16 mouse cellular contexts compared by ENCODE assay signal in genomic region chr10:89435413-89435812, GRCm38 (mm10). TPM values are rescaled to one million over a fixed set of nuclear protein-coding genes. Genes with fewer than 3 reads are reported as not detected.
DNase-seq lines count a peak whose midpoint lies in the region; ATAC-seq and TF ChIP-seq lines count a peak whose summit lies in the region.
"Had no signal": no experiment of that assay in that cellular context is flagged by ENCODE, and none has a peak within 500 bp of the region (broad histone marks: within the 10 kb centered on the region; RNA-seq: fewer than 3 reads in every experiment).

No protein-coding gene starts in this region.

- no peak overlapping the region for H3K9ac ChIP-seq in neural tube, embryonic 12.5 days
- H3K9ac ChIP-seq in forebrain, postnatal 0 days, result no peak overlapping the region
- no peak overlapping the region for H3K9ac ChIP-seq in hindbrain, postnatal 0 days (replicated peaks; ENCODE audit: low read length)
- no peak overlapping the region for H3K9ac ChIP-seq in neural tube, embryonic 15.5 days (replicated peaks)
- H3K9ac ChIP-seq in liver, embryonic 12.5 days, result no peak overlapping the region
- H3K9ac ChIP-seq: limb, embryonic 15.5 days had no signal

- no peaks in the 10 kb centered on the region for H3K9me3 ChIP-seq in neural tube, embryonic 12.5 days
- no peaks in the 10 kb centered on the region for H3K9me3 ChIP-seq in forebrain, postnatal 0 days (ENCODE audit: low read length)
- no peaks in the 10 kb centered on the region for H3K9me3 ChIP-seq in hindbrain, postnatal 0 days (ENCODE audit: low read length)
- H3K9me3 ChIP-seq in neural tube, embryonic 15.5 days (replicated peaks), result no peaks in the 10 kb centered on the region
- H3K9me3 ChIP-seq in liver, embryonic 12.5 days (replicated peaks), result no peaks in the 10 kb centered on the region
- H3K9me3 ChIP-seq: limb, embryonic 15.5 days had no signal

- DNase-seq in neural tube, embryonic 10.5 days (ENCODE audit: extremely low spot score, low spot score), result no peak
- DNase-seq in forebrain, postnatal 0 days, result no peak
- DNase-seq in hindbrain, postnatal 0 days (ENCODE audit: low spot score), result no peak
- DNase-seq in adrenal gland, adult 8-10 months, result no peak
- DNase-seq: adrenal gland, postnatal 25 days; cerebellum, adult 9-11 months; heart, postnatal 14 days; lung, adult 2 months; spleen, adult 18-20 months; thymus, postnatal 36 days had no signal

- ATAC-seq in neural tube, embryonic 12.5 days (ENCODE audit: low FRiP score, low read depth), result peak; percentile 45; the same call in 1 of the 2 replicates
- no peak for ATAC-seq in forebrain, postnatal 0 days
- no peak for ATAC-seq in hindbrain, postnatal 0 days
- no peak for ATAC-seq in neural tube, embryonic 15.5 days (ENCODE audit: low FRiP score)
- ATAC-seq in liver, embryonic 12.5 days, result no peak
- ATAC-seq: CD4-positive, CD25-positive, alpha-beta regulatory T cell, adult 4 months; intestine, embryonic 16.5 days had no signal

- no peak overlapping the region for H3K4me3 ChIP-seq in neural tube, embryonic 12.5 days
- H3K4me3 ChIP-seq in forebrain, postnatal 0 days (ENCODE audit: low read depth, low read length), result no peak overlapping the region
- no peak overlapping the region for H3K4me3 ChIP-seq in hindbrain, postnatal 0 days (ENCODE audit: low read length)
- H3K4me3 ChIP-seq in neural tube, embryonic 15.5 days (replicated peaks), result no peak overlapping the region
- H3K4me3 ChIP-seq in liver, embryonic 12.5 days, result no peak overlapping the region
- H3K4me3 ChIP-seq: limb, embryonic 15.5 days had no signal

- peaks cover 14% of the 10 kb centered on the region; the same call in 1 of the 2 replicates for H3K4me1 ChIP-seq in neural tube, embryonic 12.5 days
- no peaks in the 10 kb centered on the region; the same call in 1 of the 2 replicates for H3K4me1 ChIP-seq in forebrain, postnatal 0 days (ENCODE audit: insufficient read depth)
- no peaks in the 10 kb centered on the region for H3K4me1 ChIP-seq in hindbrain, postnatal 0 days (ENCODE audit: insufficient read depth, low read length)
- H3K4me1 ChIP-seq in neural tube, embryonic 15.5 days, result 0 out of 2 replicates have a peak, but pooled peaks cover 10% of the 10 kb centered on the region
- H3K4me1 ChIP-seq in liver, embryonic 12.5 days, result peaks cover 10% of the 10 kb centered on the region
- H3K4me1 ChIP-seq: limb, embryonic 15.5 days had no signal

- WGBS in neural tube, embryonic 12.5 days, result 42% methylated on average over 12 of the region's 12 CpGs
- 32% methylated on average over 12 of the region's 12 CpGs for WGBS in forebrain, postnatal 0 days
- 42% methylated on average over 12 of the region's 12 CpGs for WGBS in hindbrain, postnatal 0 days
- 48% methylated on average over 12 of the region's 12 CpGs for WGBS in neural tube, embryonic 15.5 days
- 84% methylated on average over 12 of the region's 12 CpGs for WGBS in liver, embryonic 12.5 days (ENCODE audit: insufficient replicate concordance)

- no peak overlapping the region for H3K27ac ChIP-seq in neural tube, embryonic 12.5 days
- no peak overlapping the region for H3K27ac ChIP-seq in forebrain, postnatal 0 days (ENCODE audit: low read depth, low read length)
- no peak overlapping the region for H3K27ac ChIP-seq in hindbrain, postnatal 0 days
- H3K27ac ChIP-seq in neural tube, embryonic 15.5 days (replicated peaks), result no peak overlapping the region
- H3K27ac ChIP-seq in liver, embryonic 12.5 days, result no peak overlapping the region
- H3K27ac ChIP-seq: limb, embryonic 15.5 days had no signal

- peak overlapping the region; percentile 35; the same call in 1 of the 2 replicates for H3K4me2 ChIP-seq in neural tube, embryonic 12.5 days (replicated peaks)
- H3K4me2 ChIP-seq in forebrain, postnatal 0 days (ENCODE audit: low read depth), result 0 out of 2 replicates have a peak overlapping the region, but pooled peaks have one; percentile 3
- peak overlapping the region; percentile 31 for H3K4me2 ChIP-seq in hindbrain, postnatal 0 days (ENCODE audit: low read depth, low read length)
- H3K4me2 ChIP-seq in neural tube, embryonic 15.5 days, result peak overlapping the region; percentile 25
- no peak overlapping the region for H3K4me2 ChIP-seq in liver, embryonic 12.5 days
- H3K4me2 ChIP-seq: limb, embryonic 15.5 days had no signal

- peaks cover 49% of the 10 kb centered on the region for H3K27me3 ChIP-seq in neural tube, embryonic 12.5 days (replicated peaks)
- no peaks in the 10 kb centered on the region for H3K27me3 ChIP-seq in forebrain, postnatal 0 days (ENCODE audit: insufficient read depth, low read length)
- no peaks in the 10 kb centered on the region for H3K27me3 ChIP-seq in hindbrain, postnatal 0 days (ENCODE audit: insufficient read depth, low read length)
- peaks cover 26% of the 10 kb centered on the region for H3K27me3 ChIP-seq in neural tube, embryonic 15.5 days (replicated peaks)
- H3K27me3 ChIP-seq in liver, embryonic 12.5 days (replicated peaks), result no peaks in the 10 kb centered on the region
- H3K27me3 ChIP-seq: limb, embryonic 15.5 days had no signal

- H3K36me3 ChIP-seq in neural tube, embryonic 12.5 days, result no peaks in the 10 kb centered on the region
- no peaks in the 10 kb centered on the region for H3K36me3 ChIP-seq in forebrain, postnatal 0 days (ENCODE audit: insufficient read depth)
- H3K36me3 ChIP-seq in hindbrain, postnatal 0 days (ENCODE audit: insufficient read depth, low read length), result no peaks in the 10 kb centered on the region
- no peaks in the 10 kb centered on the region; the same call in 1 of the 2 replicates for H3K36me3 ChIP-seq in neural tube, embryonic 15.5 days
- H3K36me3 ChIP-seq in liver, embryonic 12.5 days, result peaks cover 60% of the 10 kb centered on the region
- H3K36me3 ChIP-seq: limb, embryonic 15.5 days had no signal

- no peak for TF ChIP-seq CTCF in forebrain, postnatal 0 days (IDR thresholded peaks at IDR 0.05; ENCODE audit: low read depth)
- TF ChIP-seq CTCF in hindbrain, postnatal 0 days (IDR thresholded peaks at IDR 0.05; ENCODE audit: low read depth), result no peak

RNA-seq across cellular contexts. Expression of gene Gas2l3, which starts 8.4 kb away (rescaled TPM):
- polyA plus RNA-seq in neural tube, embryonic 12.5 days (2016; fragmentation: Nextera tagmentation; extraction: Ambion mirVana), result 7.0 and 8.1 TPM in 2 replicates
- total RNA-seq in forebrain, postnatal 0 days (2014; rRNA removed), result 3.8 and 6.2 TPM in 2 replicates
- 2.2 and 3.0 TPM in 2 replicates for polyA plus RNA-seq in forebrain, postnatal 0 days (2015; fragmentation: Nextera tagmentation; extraction: Ambion mirVana)
- 11.7 and 17.8 TPM in 2 replicates for total RNA-seq in hindbrain, postnatal 0 days (2014; rRNA removed)
- 5.5 and 6.6 TPM in 2 replicates for polyA plus RNA-seq in hindbrain, postnatal 0 days (2015; fragmentation: Nextera tagmentation; extraction: Ambion mirVana)
- polyA plus RNA-seq in neural tube, embryonic 15.5 days (2015; fragmentation: Nextera tagmentation; extraction: Ambion mirVana), result 4.0 and 7.6 TPM in 2 replicates
- polyA plus RNA-seq in liver, embryonic 12.5 days (2016; fragmentation: Nextera tagmentation; extraction: Ambion mirVana), result 6.7 and 8.0 TPM in 2 replicates
- total RNA-seq in adrenal gland, adult 8-10 months (2022), result 10 to 100 TPM in 2 of 4 experiments, 1 to 10 TPM in 2; 3.5 to 10.9 (median 8.8) TPM
